In genomic region chr7:98084541-98085293, GRCm38 (mm10) we compare ENCODE assay signal across 9 mouse cellular contexts. TPM values are rescaled to one million over a fixed set of nuclear protein-coding genes. Genes with fewer than 3 reads are reported as not detected.
DNase-seq lines count a peak whose midpoint lies in the region; ATAC-seq and TF ChIP-seq lines count a peak whose summit lies in the region.
"Had no signal": no experiment of that assay in that cellular context is flagged by ENCODE, and none has a peak within 500 bp of the region (broad histone marks: within the 10 kb centered on the region; RNA-seq: fewer than 3 reads in every experiment).

No protein-coding gene starts in this region.

- H3K4me2 ChIP-seq in heart, postnatal 0 days (ENCODE audit: low read depth, low read length) = peak overlapping the region; percentile 35
- peak overlapping the region; percentile 44 for H3K4me2 ChIP-seq in liver, embryonic 12.5 days

- H3K9me3 ChIP-seq in heart, postnatal 0 days (replicated peaks; ENCODE audit: control insufficient read depth, low read length) = no peaks in the 10 kb centered on the region
- H3K9me3 ChIP-seq in liver, embryonic 12.5 days (replicated peaks) = no peaks in the 10 kb centered on the region

- WGBS in liver, adult 2 months = 68% methylated on average over 12 of the region's 12 CpGs
- WGBS in heart, postnatal 0 days = 35% methylated on average over 12 of the region's 12 CpGs
- WGBS in liver, embryonic 12.5 days (ENCODE audit: insufficient replicate concordance) = 16% methylated on average over 12 of the region's 12 CpGs

- 0 out of 2 replicates have a peak, but pooled peaks cover 2% of the 10 kb centered on the region for H3K36me3 ChIP-seq in liver, adult 2 months (ENCODE audit: control insufficient read depth, insufficient read depth, low read length)
- no peaks in the 10 kb centered on the region for H3K36me3 ChIP-seq in heart, postnatal 0 days (replicated peaks; ENCODE audit: control insufficient read depth, insufficient read depth, low read length)
- H3K36me3 ChIP-seq in liver, embryonic 12.5 days = peaks cover 20% of the 10 kb centered on the region; the same call in 1 of the 2 replicates
- no peaks in the 10 kb centered on the region; the same call in 1 of the 2 replicates for H3K36me3 ChIP-seq in splenic B cell, adult 2 months (ENCODE audit: control insufficient read depth, insufficient read depth, low read length, poor library complexity, severe bottlenecking)

- no peaks in the 10 kb centered on the region for H3K79me2 ChIP-seq in liver, adult 2 months (ENCODE audit: control insufficient read depth, insufficient read depth, low read length)

- ATAC-seq in heart, postnatal 0 days (ENCODE audit: insufficient read depth, low read depth) = no peak
- ATAC-seq in liver, embryonic 12.5 days = no peak
- ATAC-seq in monocyte, adult 5-6 weeks (replicated peaks; ENCODE audit: insufficient number of reproducible peaks, low FRiP score, low TSS enrichment, poor library complexity, severe bottlenecking) = no peak
- ATAC-seq in erythroid progenitor cell, adult 5-6 weeks (replicated peaks; ENCODE audit: low FRiP score, poor library complexity, severe bottlenecking) = no peak

- H3K4me3 ChIP-seq in liver, adult 2 months (ENCODE audit: insufficient read depth, low read depth, low read length) = peak overlapping the region; percentile 53
- H3K4me3 ChIP-seq in heart, postnatal 0 days (ENCODE audit: low read depth, low read length) = no peak overlapping the region
- H3K4me3 ChIP-seq in liver, embryonic 12.5 days = peak overlapping the region; percentile 22

- peak overlapping the region; percentile 59 for H3K9ac ChIP-seq in liver, adult 2 months (ENCODE audit: low read depth, low read length)
- H3K9ac ChIP-seq in heart, postnatal 0 days (replicated peaks; ENCODE audit: low read depth, low read length) = no peak overlapping the region; the same call in 1 of the 2 replicates
- 0 out of 2 replicates have a peak overlapping the region, but pooled peaks have one; percentile 29 for H3K9ac ChIP-seq in liver, embryonic 12.5 days

- no peak for TF ChIP-seq EP300 in heart, postnatal 0 days (IDR thresholded peaks at IDR 0.05; ENCODE audit: low read depth)

- peak; percentile 12 for DNase-seq in liver, adult 2 months (ENCODE audit: extremely low read depth, low read depth, low spot score)
- no peak for DNase-seq in liver
- DNase-seq in heart, postnatal 0 days (ENCODE audit: low spot score) = peak; percentile 30
- peak; percentile 41 for DNase-seq in splenic B cell, adult 2 months (ENCODE audit: low read depth, low spot score)
- DNase-seq in thymus, adult 18-20 months = no peak
- DNase-seq: cerebellum, adult 8-10 months had no signal

- peaks cover 2% of the 10 kb centered on the region; the same call in 1 of the 2 replicates for H3K4me1 ChIP-seq in liver, adult 2 months (ENCODE audit: control insufficient read depth, insufficient read depth, low read length)
- peaks cover 8% of the 10 kb centered on the region; the same call in 1 of the 2 replicates for H3K4me1 ChIP-seq in heart, postnatal 0 days (ENCODE audit: control insufficient read depth, insufficient read depth)
- H3K4me1 ChIP-seq in liver, embryonic 12.5 days = peaks cover 34% of the 10 kb centered on the region; the same call in 1 of the 2 replicates

- no peak for TF ChIP-seq CTCF in liver, adult 2 months (IDR thresholded peaks at IDR 0.05; ENCODE audit: low read depth, low read length)
- TF ChIP-seq CTCF in heart, postnatal 0 days (IDR thresholded peaks at IDR 0.05; ENCODE audit: low read depth) = no peak

- H3K27me3 ChIP-seq in liver, adult 2 months (ENCODE audit: control insufficient read depth, insufficient read depth, low read length) = no peaks in the 10 kb centered on the region
- H3K27me3 ChIP-seq in heart, postnatal 0 days (ENCODE audit: control insufficient read depth, insufficient read depth, low read length) = no peaks in the 10 kb centered on the region
- no peaks in the 10 kb centered on the region for H3K27me3 ChIP-seq in liver, embryonic 12.5 days (replicated peaks)
- no peaks in the 10 kb centered on the region for H3K27me3 ChIP-seq in splenic B cell, adult 2 months (ENCODE audit: control insufficient read depth, insufficient read depth, low read length, poor library complexity, severe bottlenecking)

- peak overlapping the region; percentile 47 for H3K27ac ChIP-seq in liver, adult 2 months (replicated peaks; ENCODE audit: insufficient read depth, low read depth, low read length)
- H3K27ac ChIP-seq in heart, postnatal 0 days (ENCODE audit: low read depth) = peak overlapping the region; percentile 70
- H3K27ac ChIP-seq in liver, embryonic 12.5 days = peak overlapping the region; percentile 42; the same call in 1 of the 2 replicates

- TF ChIP-seq POLR2A in liver, adult 2 months (IDR thresholded peaks at IDR 0.05; ENCODE audit: extremely low read depth, insufficient read depth, low read length) = no peak

RNA-seq across cellular contexts. Expression of gene Myo7a, which starts 34.6 kb away (rescaled TPM):
- total RNA-seq in liver, adult 2 months (2014; rRNA removed) = 7.0 and 11.5 TPM in 2 replicates
- polyA plus RNA-seq in liver, adult 2 months (2012; rRNA removed) = 8.2 and 11.0 TPM in 2 replicates
- 7.1 and 20.0 TPM in 2 replicates for total RNA-seq in heart, postnatal 0 days (2014; rRNA removed; ENCODE audit: low replicate concordance)
- polyA plus RNA-seq in heart, postnatal 0 days (2015; fragmentation: Nextera tagmentation; extraction: Ambion mirVana) = 3.6 and 3.7 TPM in 2 replicates
- polyA plus RNA-seq in liver, embryonic 12.5 days (2016; fragmentation: Nextera tagmentation; extraction: Ambion mirVana) = 14.4 TPM in 2 replicates
- total RNA-seq in monocyte, adult 5-6 weeks (2017) = 11.8 to 14.7 TPM (median 13.1 TPM) in 3 replicates
- 3.4 and 5.4 TPM in 2 replicates for total RNA-seq in erythroid progenitor cell, adult 5-6 weeks (2015; ENCODE audit: low replicate concordance)
- total RNA-seq in erythroid progenitor cell, adult 5-6 weeks (2017; ENCODE audit: low replicate concordance) = 5.1 and 5.8 TPM in 2 replicates

Comparison
In these comparisons a context has a peak if more than half of its experiments do, and no peak if none do; other contexts are left out.
1. DNase-seq: peak in liver, adult 2 months (single experiment), heart, postnatal 0 days (single experiment) and splenic B cell, adult 2 months (single experiment); none in liver (single experiment) and thymus, adult 18-20 months (0 of 2).
2. Peak in every context shown above with its lines, with median percentiles within 50 percentile points of each other: H3K27ac ChIP-seq.